16 mouse cellular contexts compared by ENCODE assay signal in genomic region chr7:29257368-29257767, GRCm38 (mm10). TPM values are rescaled to one million over a fixed set of nuclear protein-coding genes. Genes with fewer than 3 reads are reported as not detected.
DNase-seq lines count a peak whose midpoint lies in the region; ATAC-seq and TF ChIP-seq lines count a peak whose summit lies in the region.
"Had no signal": no experiment of that assay in that cellular context is flagged by ENCODE, and none has a peak within 500 bp of the region (broad histone marks: within the 10 kb centered on the region; RNA-seq: fewer than 3 reads in every experiment).

No protein-coding gene starts in this region.

- H3K4me2 ChIP-seq in kidney, embryonic 15.5 days: no peak overlapping the region
- H3K4me2 ChIP-seq in intestine, embryonic 16.5 days (ENCODE audit: low read depth, low read length): no peak overlapping the region
- H3K4me2 ChIP-seq in lung, postnatal 0 days (replicated peaks; ENCODE audit: low read depth, low read length): no peak overlapping the region
- H3K4me2 ChIP-seq: embryonic facial prominence, embryonic 12.5 days; forebrain, embryonic 15.5 days had no signal

- 80% methylated on average over 1 of the region's 1 CpGs for WGBS in kidney, embryonic 15.5 days
- WGBS in intestine, embryonic 16.5 days: 79% methylated on average over 1 of the region's 1 CpGs
- WGBS in lung, postnatal 0 days: 60% methylated on average over 1 of the region's 1 CpGs
- 100% methylated on average over 1 of the region's 1 CpGs for WGBS in forebrain, embryonic 10.5 days

- peak; percentile 61 for DNase-seq in adrenal gland, postnatal 10 days
- DNase-seq in adrenal gland, adult (ENCODE audit: inconsistent age in 2 of 2, low spot score in 1 of 2): no peak
- DNase-seq in kidney, adult 18-20 months: peak; percentile 83
- DNase-seq in lung, postnatal 0 days (ENCODE audit: low spot score): peak; percentile 84
- no peak for DNase-seq in forebrain, embryonic 10.5 days (ENCODE audit: extremely low spot score, low spot score)
- DNase-seq in left cerebral cortex, adult 11 months (ENCODE audit: low spot score): no peak
- DNase-seq: cerebellum, adult 9-11 months; gastrocnemius, postnatal 36 days had no signal

- no peak overlapping the region for H3K4me3 ChIP-seq in kidney, embryonic 15.5 days (replicated peaks)
- H3K4me3 ChIP-seq in intestine, embryonic 16.5 days (ENCODE audit: low read length): no peak overlapping the region
- H3K4me3 ChIP-seq in lung, postnatal 0 days (ENCODE audit: low read depth, low read length): no peak overlapping the region
- no peak overlapping the region for H3K4me3 ChIP-seq in forebrain, embryonic 10.5 days
- H3K4me3 ChIP-seq: embryonic facial prominence, embryonic 12.5 days; forebrain, embryonic 15.5 days had no signal

- TF ChIP-seq EP300 in lung, postnatal 0 days (IDR thresholded peaks at IDR 0.05): no peak; the same call in 1 of the 2 replicates

- H3K27me3 ChIP-seq in kidney, embryonic 15.5 days: no peaks in the 10 kb centered on the region
- no peaks in the 10 kb centered on the region for H3K27me3 ChIP-seq in intestine, embryonic 16.5 days (replicated peaks; ENCODE audit: control insufficient read depth, insufficient read depth, low read length)
- H3K27me3 ChIP-seq in lung, postnatal 0 days (replicated peaks; ENCODE audit: insufficient read depth, low read length): no peaks in the 10 kb centered on the region
- H3K27me3 ChIP-seq in forebrain, embryonic 10.5 days (ENCODE audit: poor library complexity, severe bottlenecking): no peaks in the 10 kb centered on the region
- H3K27me3 ChIP-seq: embryonic facial prominence, embryonic 12.5 days; forebrain, embryonic 15.5 days had no signal

- peaks cover 27% of the 10 kb centered on the region for H3K36me3 ChIP-seq in kidney, embryonic 15.5 days
- peaks cover 5% of the 10 kb centered on the region; the same call in 1 of the 2 replicates for H3K36me3 ChIP-seq in intestine, embryonic 16.5 days (ENCODE audit: control insufficient read depth, insufficient read depth, low read length)
- H3K36me3 ChIP-seq in lung, postnatal 0 days (ENCODE audit: insufficient read depth, low read length): no peaks in the 10 kb centered on the region
- 0 out of 2 replicates have a peak, but pooled peaks cover 4% of the 10 kb centered on the region for H3K36me3 ChIP-seq in forebrain, embryonic 10.5 days (replicated peaks)
- H3K36me3 ChIP-seq: embryonic facial prominence, embryonic 12.5 days; forebrain, embryonic 15.5 days had no signal

- H3K4me1 ChIP-seq in kidney, embryonic 15.5 days: peaks cover 29% of the 10 kb centered on the region
- peaks cover 44% of the 10 kb centered on the region for H3K4me1 ChIP-seq in intestine, embryonic 16.5 days (ENCODE audit: control insufficient read depth, insufficient read depth, low read length)
- peaks cover 16% of the 10 kb centered on the region for H3K4me1 ChIP-seq in lung, postnatal 0 days (ENCODE audit: insufficient read depth, low read depth, low read length)
- H3K4me1 ChIP-seq in forebrain, embryonic 10.5 days: peaks cover 37% of the 10 kb centered on the region

- no peak overlapping the region for H3K9ac ChIP-seq in kidney, embryonic 15.5 days
- H3K9ac ChIP-seq in intestine, embryonic 16.5 days (ENCODE audit: low read depth, low read length): no peak overlapping the region
- no peak overlapping the region for H3K9ac ChIP-seq in lung, postnatal 0 days (replicated peaks; ENCODE audit: low read depth)
- H3K9ac ChIP-seq: embryonic facial prominence, embryonic 12.5 days; forebrain, embryonic 15.5 days had no signal

- no peak for ATAC-seq in kidney, embryonic 15.5 days (replicated peaks; ENCODE audit: low FRiP score)
- ATAC-seq in intestine, embryonic 16.5 days: no peak
- peak; percentile 87 for ATAC-seq in lung, postnatal 0 days
- ATAC-seq: forebrain, embryonic 15.5 days had no signal

- H3K9me3 ChIP-seq in kidney, embryonic 15.5 days (replicated peaks): no peaks in the 10 kb centered on the region
- no peaks in the 10 kb centered on the region for H3K9me3 ChIP-seq in intestine, embryonic 16.5 days (ENCODE audit: control insufficient read depth, low read length)
- H3K9me3 ChIP-seq in lung, postnatal 0 days (ENCODE audit: low read length): no peaks in the 10 kb centered on the region
- no peaks in the 10 kb centered on the region for H3K9me3 ChIP-seq in forebrain, embryonic 10.5 days
- H3K9me3 ChIP-seq: embryonic facial prominence, embryonic 12.5 days; forebrain, embryonic 15.5 days had no signal

- TF ChIP-seq CTCF in lung, postnatal 0 days (IDR thresholded peaks at IDR 0.05): no peak

- no peak overlapping the region for H3K27ac ChIP-seq in kidney, embryonic 15.5 days
- H3K27ac ChIP-seq in intestine, embryonic 16.5 days (ENCODE audit: low read length): peak overlapping the region; percentile 5; the same call in 1 of the 2 replicates
- H3K27ac ChIP-seq in lung, postnatal 0 days (ENCODE audit: low read length): peak overlapping the region; percentile 62; the same call in 1 of the 2 replicates
- no peak overlapping the region for H3K27ac ChIP-seq in forebrain, embryonic 10.5 days
- H3K27ac ChIP-seq: embryonic facial prominence, embryonic 12.5 days; forebrain, embryonic 15.5 days had no signal

RNA-seq across cellular contexts. Expression of gene 2200002D01Rik, which starts 9.1 kb away (rescaled TPM):
- total RNA-seq in adrenal gland, postnatal 10 days (2021): 1 to 10 TPM; 2.0 to 2.4 TPM
- polyA plus RNA-seq in kidney, embryonic 15.5 days (2015; fragmentation: Nextera tagmentation; extraction: Ambion mirVana): 7.6 and 11.2 TPM in 2 replicates
- 261 and 264 TPM in 2 replicates for polyA plus RNA-seq in intestine, embryonic 16.5 days (2015; fragmentation: Nextera tagmentation; extraction: Ambion mirVana)
- polyA plus RNA-seq in lung, postnatal 0 days (2015; fragmentation: Nextera tagmentation; extraction: Ambion mirVana): 123 and 134 TPM in 2 replicates
- polyA plus RNA-seq in forebrain, embryonic 10.5 days (2016; fragmentation: Nextera tagmentation; extraction: Ambion mirVana): 2.9 and 4.1 TPM in 2 replicates
- total RNA-seq: left cerebral cortex, postnatal 36 days; midbrain, postnatal 0 days had no signal

RNA-seq across cellular contexts. Expression of gene Yif1b, which starts 19.2 kb away (rescaled TPM):
- 10 to 100 TPM; 77.2 to 81.7 TPM for total RNA-seq in adrenal gland, postnatal 10 days (2021)
- 122 and 123 TPM in 2 replicates for polyA plus RNA-seq in kidney, embryonic 15.5 days (2015; fragmentation: Nextera tagmentation; extraction: Ambion mirVana)
- 83.1 and 83.7 TPM in 2 replicates for polyA plus RNA-seq in intestine, embryonic 16.5 days (2015; fragmentation: Nextera tagmentation; extraction: Ambion mirVana)
- polyA plus RNA-seq in lung, postnatal 0 days (2015; fragmentation: Nextera tagmentation; extraction: Ambion mirVana): 93.9 and 96.2 TPM in 2 replicates
- 103 and 108 TPM in 2 replicates for polyA plus RNA-seq in forebrain, embryonic 10.5 days (2016; fragmentation: Nextera tagmentation; extraction: Ambion mirVana)

RNA-seq across cellular contexts. Expression of gene Spint2, which starts 24.3 kb away (rescaled TPM):
- total RNA-seq in adrenal gland, postnatal 10 days (2021): 10 to 100 TPM; 33.2 to 36.6 TPM
- polyA plus RNA-seq in kidney, embryonic 15.5 days (2015; fragmentation: Nextera tagmentation; extraction: Ambion mirVana): 236 and 245 TPM in 2 replicates
- polyA plus RNA-seq in intestine, embryonic 16.5 days (2015; fragmentation: Nextera tagmentation; extraction: Ambion mirVana): 626 and 672 TPM in 2 replicates
- polyA plus RNA-seq in lung, postnatal 0 days (2015; fragmentation: Nextera tagmentation; extraction: Ambion mirVana): 429 and 453 TPM in 2 replicates
- polyA plus RNA-seq in forebrain, embryonic 10.5 days (2016; fragmentation: Nextera tagmentation; extraction: Ambion mirVana): 44.2 and 50.8 TPM in 2 replicates

RNA-seq across cellular contexts. Expression of gene Kcnk6, which starts 25.1 kb away (rescaled TPM):
- 1 to 10 TPM; 3.7 to 4.6 TPM for total RNA-seq in adrenal gland, postnatal 10 days (2021)
- polyA plus RNA-seq in kidney, embryonic 15.5 days (2015; fragmentation: Nextera tagmentation; extraction: Ambion mirVana): 1.6 and 1.7 TPM in 2 replicates
- 2.5 TPM in 2 replicates for polyA plus RNA-seq in intestine, embryonic 16.5 days (2015; fragmentation: Nextera tagmentation; extraction: Ambion mirVana)
- 2.2 and 2.4 TPM in 2 replicates for polyA plus RNA-seq in lung, postnatal 0 days (2015; fragmentation: Nextera tagmentation; extraction: Ambion mirVana)
- polyA plus RNA-seq in forebrain, embryonic 10.5 days (2016; fragmentation: Nextera tagmentation; extraction: Ambion mirVana): 0.64 and 0.79 TPM in 2 replicates

RNA-seq across cellular contexts. Expression of gene Ppp1r14a, which starts 31.7 kb away (rescaled TPM):
- total RNA-seq in adrenal gland, postnatal 10 days (2021): 10 to 100 TPM; 13.8 to 14.3 TPM
- polyA plus RNA-seq in kidney, embryonic 15.5 days (2015; fragmentation: Nextera tagmentation; extraction: Ambion mirVana): 21.0 and 23.7 TPM in 2 replicates
- polyA plus RNA-seq in intestine, embryonic 16.5 days (2015; fragmentation: Nextera tagmentation; extraction: Ambion mirVana): 40.8 and 45.2 TPM in 2 replicates
- polyA plus RNA-seq in lung, postnatal 0 days (2015; fragmentation: Nextera tagmentation; extraction: Ambion mirVana): 222 and 246 TPM in 2 replicates
- polyA plus RNA-seq in forebrain, embryonic 10.5 days (2016; fragmentation: Nextera tagmentation; extraction: Ambion mirVana): 7.4 and 8.7 TPM in 2 replicates
- total RNA-seq: hematopoietic stem cell, adult 5-6 weeks; neutrophil, adult 5-6 weeks had no signal

Comparison
In these comparisons a context has a peak if more than half of its experiments do, and no peak if none do; other contexts are left out.
1. DNase-seq: peak in adrenal gland, postnatal 10 days (single experiment), kidney, adult 18-20 months (single experiment) and lung, postnatal 0 days (single experiment); none in adrenal gland, adult (0 of 2), forebrain, embryonic 10.5 days (single experiment) and left cerebral cortex, adult 11 months (single experiment).
2. H3K27ac ChIP-seq: peak in intestine, embryonic 16.5 days (single experiment) and lung, postnatal 0 days (single experiment); none in kidney, embryonic 15.5 days (single experiment) and forebrain, embryonic 10.5 days (single experiment).
3. RNA of gene 2200002D01Rik, which starts 9.1 kb away (polyA plus RNA-seq): 261 to 264 TPM in intestine, embryonic 16.5 days and 123 to 134 TPM in lung, postnatal 0 days; 7.6 to 11.2 TPM in kidney, embryonic 15.5 days and 2.9 to 4.1 TPM in forebrain, embryonic 10.5 days; every median in the first group is over 10 times any median in the second.